Comparison of ENCODE assay signal across 19 mouse cellular contexts in genomic region chr5:146370794-146371193, GRCm38 (mm10). TPM values are rescaled to one million over a fixed set of nuclear protein-coding genes. Genes with fewer than 3 reads are reported as not detected.
DNase-seq lines count a peak whose midpoint lies in the region; ATAC-seq lines count a peak whose summit lies in the region.
"Had no signal": no experiment of that assay in that cellular context is flagged by ENCODE, and none has a peak within 500 bp of the region (broad histone marks: within the 10 kb centered on the region; RNA-seq: fewer than 3 reads in every experiment).

No protein-coding gene starts in this region.

- DNase-seq in forebrain, embryonic 11.5 days (ENCODE audit: low spot score), result peak; percentile 4
- DNase-seq in frontal cortex, postnatal 10 days (ENCODE audit: low spot score in 2 of 2), result peak; percentile 25 to 31
- peak; percentile 41 to 49 for DNase-seq in layer of hippocampus, postnatal 36 days
- peak; percentile 31 for DNase-seq in right cerebral cortex, postnatal 25 days
- no peak for DNase-seq in T-cell, adult 2 months (ENCODE audit: low spot score)
- DNase-seq in testis, postnatal 10 days (ENCODE audit: low spot score), result no peak
- DNase-seq: cerebellum, postnatal 25 days; kidney, postnatal 10 days; lung, embryonic 14.5 days; thymus, postnatal 25 days had no signal

- H3K4me3 ChIP-seq in forebrain, embryonic 11.5 days (ENCODE audit: low read depth, low read length), result no peak overlapping the region
- no peak overlapping the region for H3K4me3 ChIP-seq in forebrain, embryonic 16.5 days (replicated peaks; ENCODE audit: low read length)
- no peak overlapping the region for H3K4me3 ChIP-seq in hindbrain, embryonic 12.5 days
- H3K4me3 ChIP-seq: heart, embryonic 12.5 days had no signal

- no peak overlapping the region for H3K9ac ChIP-seq in forebrain, embryonic 11.5 days (ENCODE audit: low read length)
- no peak overlapping the region for H3K9ac ChIP-seq in forebrain, embryonic 16.5 days (replicated peaks; ENCODE audit: low read depth, low read length)
- no peak overlapping the region for H3K9ac ChIP-seq in hindbrain, embryonic 12.5 days
- H3K9ac ChIP-seq: heart, embryonic 12.5 days; lung, embryonic 14.5 days had no signal

- H3K9me3 ChIP-seq in forebrain, embryonic 11.5 days (ENCODE audit: control insufficient read depth, low read length), result no peaks in the 10 kb centered on the region
- no peaks in the 10 kb centered on the region for H3K9me3 ChIP-seq in forebrain, embryonic 16.5 days (ENCODE audit: control insufficient read depth, low read length)
- no peaks in the 10 kb centered on the region for H3K9me3 ChIP-seq in hindbrain, embryonic 12.5 days (replicated peaks)
- H3K9me3 ChIP-seq: heart, embryonic 12.5 days had no signal

- H3K4me2 ChIP-seq in forebrain, embryonic 11.5 days (ENCODE audit: low read depth, low read length, severe bottlenecking), result no peak overlapping the region
- H3K4me2 ChIP-seq in forebrain, embryonic 16.5 days (ENCODE audit: low read length), result no peak overlapping the region
- H3K4me2 ChIP-seq in hindbrain, embryonic 12.5 days (replicated peaks), result no peak overlapping the region
- H3K4me2 ChIP-seq: heart, embryonic 12.5 days; lung, embryonic 14.5 days; midbrain, embryonic 11.5 days had no signal

- no peak overlapping the region for H3K27ac ChIP-seq in forebrain, embryonic 11.5 days (ENCODE audit: low read depth, low read length)
- H3K27ac ChIP-seq in forebrain, embryonic 16.5 days (ENCODE audit: low read length), result no peak overlapping the region
- H3K27ac ChIP-seq in hindbrain, embryonic 12.5 days, result no peak overlapping the region
- H3K27ac ChIP-seq: macrophage had no signal

- ATAC-seq in forebrain, embryonic 11.5 days (replicated peaks; ENCODE audit: low FRiP score), result no peak
- no peak for ATAC-seq in forebrain, embryonic 16.5 days
- no peak for ATAC-seq in hindbrain, embryonic 12.5 days (ENCODE audit: low FRiP score)
- ATAC-seq: CD4-positive, CD25-positive, alpha-beta regulatory T cell, adult 4 months; hindbrain, embryonic 16.5 days; intestine, postnatal 0 days had no signal

- H3K27me3 ChIP-seq in forebrain, embryonic 11.5 days (ENCODE audit: control insufficient read depth, insufficient read depth, low read length), result no peaks in the 10 kb centered on the region
- no peaks in the 10 kb centered on the region for H3K27me3 ChIP-seq in forebrain, embryonic 16.5 days (replicated peaks; ENCODE audit: control insufficient read depth, insufficient read depth, low read length)
- no peaks in the 10 kb centered on the region for H3K27me3 ChIP-seq in hindbrain, embryonic 12.5 days
- H3K27me3 ChIP-seq: heart, embryonic 12.5 days had no signal

- H3K36me3 ChIP-seq in forebrain, embryonic 11.5 days (ENCODE audit: control insufficient read depth, insufficient read depth, low read length), result no peaks in the 10 kb centered on the region
- H3K36me3 ChIP-seq in forebrain, embryonic 16.5 days (ENCODE audit: control insufficient read depth, insufficient read depth), result no peaks in the 10 kb centered on the region
- no peaks in the 10 kb centered on the region for H3K36me3 ChIP-seq in hindbrain, embryonic 12.5 days
- H3K36me3 ChIP-seq: heart, embryonic 12.5 days had no signal

- H3K4me1 ChIP-seq in forebrain, embryonic 11.5 days (replicated peaks; ENCODE audit: control insufficient read depth, insufficient read depth, low read length), result no peaks in the 10 kb centered on the region
- 0 out of 2 replicates have a peak, but pooled peaks cover 3% of the 10 kb centered on the region for H3K4me1 ChIP-seq in forebrain, embryonic 16.5 days (replicated peaks; ENCODE audit: control insufficient read depth, insufficient read depth, low read length)
- no peaks in the 10 kb centered on the region for H3K4me1 ChIP-seq in hindbrain, embryonic 12.5 days
- H3K4me1 ChIP-seq: heart, embryonic 12.5 days had no signal

- 91% methylated on average over 8 of the region's 8 CpGs for WGBS in forebrain, embryonic 11.5 days
- WGBS in forebrain, embryonic 16.5 days, result 79% methylated on average over 8 of the region's 8 CpGs
- WGBS in hindbrain, embryonic 12.5 days, result 91% methylated on average over 8 of the region's 8 CpGs

RNA-seq across cellular contexts. Expression of gene Wasf3, which starts 14.0 kb away (rescaled TPM):
- polyA plus RNA-seq in forebrain, embryonic 11.5 days (2014; fragmentation: Nextera tagmentation; extraction: Ambion mirVana), result 4.8 and 5.1 TPM in 2 replicates
- polyA plus RNA-seq in forebrain, embryonic 16.5 days (2015; fragmentation: Nextera tagmentation; extraction: Ambion mirVana), result 12.8 and 15.1 TPM in 2 replicates
- total RNA-seq in layer of hippocampus, postnatal 36 days (2021), result 100 to 1,000 TPM; 104 to 106 TPM
- 10.0 TPM in 2 replicates for polyA plus RNA-seq in hindbrain, embryonic 12.5 days (2016; fragmentation: Nextera tagmentation; extraction: Ambion mirVana)
- total RNA-seq: MEL had no signal
- polyA plus RNA-seq: CD4-positive, CD25-positive, alpha-beta regulatory T cell, adult 4 months; macrophage had no signal

Comparison
In these comparisons a context has a peak if more than half of its experiments do, and no peak if none do; other contexts are left out.
1. DNase-seq: peak in forebrain, embryonic 11.5 days (single experiment), frontal cortex, postnatal 10 days (2 of 2), layer of hippocampus, postnatal 36 days (2 of 2) and right cerebral cortex, postnatal 25 days (single experiment); none in T-cell, adult 2 months (single experiment) and testis, postnatal 10 days (single experiment).